Comparison of ENCODE assay signal across 8 mouse cellular contexts in genomic region chr19:5058801-5059771, GRCm38 (mm10). TPM values are rescaled to one million over a fixed set of nuclear protein-coding genes. Genes with fewer than 3 reads are reported as not detected.
DNase-seq lines count a peak whose midpoint lies in the region; ATAC-seq and TF ChIP-seq lines count a peak whose summit lies in the region.

No protein-coding gene starts in this region.

- 10% methylated on average over 10 of the region's 10 CpGs for WGBS in kidney, embryonic 16.5 days
- WGBS in embryonic facial prominence, embryonic 10.5 days: 10% methylated on average over 10 of the region's 10 CpGs
- WGBS in hindbrain, postnatal 0 days: 17% methylated on average over 10 of the region's 10 CpGs
- WGBS in midbrain, embryonic 13.5 days: 10% methylated on average over 10 of the region's 10 CpGs

- no peaks in the 10 kb centered on the region for H3K27me3 ChIP-seq in kidney, embryonic 16.5 days (ENCODE audit: insufficient read depth, low read length)
- H3K27me3 ChIP-seq in embryonic facial prominence, embryonic 10.5 days (replicated peaks; ENCODE audit: low read depth, poor library complexity, severe bottlenecking): peaks cover 13% of the 10 kb centered on the region
- H3K27me3 ChIP-seq in hindbrain, postnatal 0 days (ENCODE audit: insufficient read depth, low read length): no peaks in the 10 kb centered on the region
- H3K27me3 ChIP-seq in midbrain, embryonic 13.5 days: peaks cover 20% of the 10 kb centered on the region

- H3K27ac ChIP-seq in kidney, embryonic 16.5 days (ENCODE audit: low read length): peak overlapping the region; percentile 83
- peak overlapping the region; percentile 82 for H3K27ac ChIP-seq in embryonic facial prominence, embryonic 10.5 days (replicated peaks)
- no peak overlapping the region for H3K27ac ChIP-seq in hindbrain, postnatal 0 days
- H3K27ac ChIP-seq in midbrain, embryonic 13.5 days: no peak overlapping the region

- no peaks in the 10 kb centered on the region for H3K9me3 ChIP-seq in kidney, embryonic 16.5 days (ENCODE audit: low read length)
- no peaks in the 10 kb centered on the region for H3K9me3 ChIP-seq in embryonic facial prominence, embryonic 10.5 days
- H3K9me3 ChIP-seq in hindbrain, postnatal 0 days (ENCODE audit: low read length): no peaks in the 10 kb centered on the region
- H3K9me3 ChIP-seq in midbrain, embryonic 13.5 days: no peaks in the 10 kb centered on the region

- no peak for TF ChIP-seq CTCF in hindbrain, postnatal 0 days (IDR thresholded peaks at IDR 0.05; ENCODE audit: low read depth)

- H3K9ac ChIP-seq in kidney, embryonic 16.5 days (replicated peaks; ENCODE audit: low read length): peak overlapping the region; percentile 5; the same call in 1 of the 2 replicates
- no peak overlapping the region for H3K9ac ChIP-seq in hindbrain, postnatal 0 days (replicated peaks; ENCODE audit: low read length)
- peak overlapping the region; percentile 33; the same call in 1 of the 2 replicates for H3K9ac ChIP-seq in midbrain, embryonic 13.5 days (replicated peaks)

- no peaks in the 10 kb centered on the region for H3K36me3 ChIP-seq in kidney, embryonic 16.5 days (ENCODE audit: insufficient read depth, low read length)
- no peaks in the 10 kb centered on the region for H3K36me3 ChIP-seq in embryonic facial prominence, embryonic 10.5 days (replicated peaks)
- no peaks in the 10 kb centered on the region for H3K36me3 ChIP-seq in hindbrain, postnatal 0 days (ENCODE audit: insufficient read depth, low read length)
- H3K36me3 ChIP-seq in midbrain, embryonic 13.5 days: no peaks in the 10 kb centered on the region

- peaks cover 44% of the 10 kb centered on the region for H3K4me1 ChIP-seq in kidney, embryonic 16.5 days (ENCODE audit: insufficient read depth, low read length)
- H3K4me1 ChIP-seq in embryonic facial prominence, embryonic 10.5 days: peaks cover 68% of the 10 kb centered on the region
- H3K4me1 ChIP-seq in hindbrain, postnatal 0 days (ENCODE audit: insufficient read depth, low read length): no peaks in the 10 kb centered on the region; the same call in 1 of the 2 replicates
- peaks cover 28% of the 10 kb centered on the region for H3K4me1 ChIP-seq in midbrain, embryonic 13.5 days (replicated peaks)

- H3K4me3 ChIP-seq in kidney, embryonic 16.5 days (ENCODE audit: low read length): no peak overlapping the region
- peak overlapping the region; percentile 29 for H3K4me3 ChIP-seq in embryonic facial prominence, embryonic 10.5 days
- no peak overlapping the region for H3K4me3 ChIP-seq in hindbrain, postnatal 0 days (ENCODE audit: low read length)
- H3K4me3 ChIP-seq in midbrain, embryonic 13.5 days (replicated peaks): no peak overlapping the region

- ATAC-seq in kidney, embryonic 16.5 days (ENCODE audit: low FRiP score, low TSS enrichment): peak; percentile 67
- ATAC-seq in hindbrain, postnatal 0 days: peak; percentile 37; the same call in 1 of the 2 replicates
- peak; percentile 41; the same call in 1 of the 2 replicates for ATAC-seq in midbrain, embryonic 13.5 days

- DNase-seq in kidney, adult 9 months: no peak
- peak; percentile 68 for DNase-seq in embryonic facial prominence, embryonic 10.5 days (ENCODE audit: low spot score)
- no peak for DNase-seq in hindbrain, postnatal 0 days (ENCODE audit: low spot score)
- DNase-seq in left cerebral cortex, postnatal 25 days (ENCODE audit: low spot score in 2 of 2): no peak
- DNase-seq in thymus, postnatal 25 days: no peak
- DNase-seq in cerebellum, postnatal 14 days: no peak

- intact Hi-C loops in left cerebral cortex, postnatal 25 days (cut with DNase I): no loop called here

- 0 out of 2 replicates have a peak overlapping the region, but pooled peaks have one; percentile 8 for H3K4me2 ChIP-seq in kidney, embryonic 16.5 days (replicated peaks; ENCODE audit: low read depth, low read length)
- H3K4me2 ChIP-seq in hindbrain, postnatal 0 days (ENCODE audit: low read depth, low read length): no peak overlapping the region
- H3K4me2 ChIP-seq in midbrain, embryonic 13.5 days (replicated peaks): no peak overlapping the region

RNA-seq across cellular contexts. Expression of gene Cd248, which starts 8.8 kb away (rescaled TPM):
- 59.3 and 64.5 TPM in 2 replicates for polyA plus RNA-seq in kidney, embryonic 16.5 days (2015; fragmentation: Nextera tagmentation; extraction: Ambion mirVana)
- 32.3 and 37.0 TPM in 2 replicates for polyA plus RNA-seq in embryonic facial prominence, embryonic 10.5 days (2016; fragmentation: Nextera tagmentation; extraction: Ambion mirVana)
- total RNA-seq in hindbrain, postnatal 0 days (2014; rRNA removed): 15.4 and 16.4 TPM in 2 replicates
- 10.7 and 12.5 TPM in 2 replicates for polyA plus RNA-seq in hindbrain, postnatal 0 days (2015; fragmentation: Nextera tagmentation; extraction: Ambion mirVana)
- polyA plus RNA-seq in midbrain, embryonic 13.5 days (2015; fragmentation: Nextera tagmentation; extraction: Ambion mirVana): 11.0 and 15.2 TPM in 2 replicates
- total RNA-seq in left cerebral cortex, postnatal 25 days (2021): 1 to 10 TPM; 4.6 to 5.4 TPM

RNA-seq across cellular contexts. Expression of gene Rin1, which starts 8.8 kb away (rescaled TPM):
- polyA plus RNA-seq in kidney, embryonic 16.5 days (2015; fragmentation: Nextera tagmentation; extraction: Ambion mirVana): 3.6 and 4.8 TPM in 2 replicates
- 2.4 and 3.2 TPM in 2 replicates for polyA plus RNA-seq in embryonic facial prominence, embryonic 10.5 days (2016; fragmentation: Nextera tagmentation; extraction: Ambion mirVana)
- total RNA-seq in hindbrain, postnatal 0 days (2014; rRNA removed): 0.93 and 2.0 TPM in 2 replicates
- polyA plus RNA-seq in hindbrain, postnatal 0 days (2015; fragmentation: Nextera tagmentation; extraction: Ambion mirVana): 0.72 and 0.86 TPM in 2 replicates
- 1.3 and 2.1 TPM in 2 replicates for polyA plus RNA-seq in midbrain, embryonic 13.5 days (2015; fragmentation: Nextera tagmentation; extraction: Ambion mirVana)
- 10 to 100 TPM; 92.7 to 93.9 TPM for total RNA-seq in left cerebral cortex, postnatal 25 days (2021)

RNA-seq across cellular contexts. Expression of gene Brms1, which starts 17.9 kb away (rescaled TPM):
- polyA plus RNA-seq in kidney, embryonic 16.5 days (2015; fragmentation: Nextera tagmentation; extraction: Ambion mirVana): 53.1 and 53.4 TPM in 2 replicates
- 72.6 and 82.4 TPM in 2 replicates for polyA plus RNA-seq in embryonic facial prominence, embryonic 10.5 days (2016; fragmentation: Nextera tagmentation; extraction: Ambion mirVana)
- 5.0 and 5.5 TPM in 2 replicates for total RNA-seq in hindbrain, postnatal 0 days (2014; rRNA removed)
- 22.5 and 22.6 TPM in 2 replicates for polyA plus RNA-seq in hindbrain, postnatal 0 days (2015; fragmentation: Nextera tagmentation; extraction: Ambion mirVana)
- 52.6 and 58.9 TPM in 2 replicates for polyA plus RNA-seq in midbrain, embryonic 13.5 days (2015; fragmentation: Nextera tagmentation; extraction: Ambion mirVana)
- 10 to 100 TPM; 20.2 to 23.6 TPM for total RNA-seq in left cerebral cortex, postnatal 25 days (2021)

RNA-seq across cellular contexts. Expression of gene AC124502.3, which starts 20.4 kb away (rescaled TPM):
- 1.9 and 3.8 TPM in 2 replicates for polyA plus RNA-seq in kidney, embryonic 16.5 days (2015; fragmentation: Nextera tagmentation; extraction: Ambion mirVana)
- polyA plus RNA-seq in embryonic facial prominence, embryonic 10.5 days (2016; fragmentation: Nextera tagmentation; extraction: Ambion mirVana): 3.1 and 4.2 TPM in 2 replicates
- total RNA-seq in hindbrain, postnatal 0 days (2014; rRNA removed): 4.5 and 8.5 TPM in 2 replicates
- polyA plus RNA-seq in hindbrain, postnatal 0 days (2015; fragmentation: Nextera tagmentation; extraction: Ambion mirVana): 2.4 and 3.0 TPM in 2 replicates
- 3.9 and 4.3 TPM in 2 replicates for polyA plus RNA-seq in midbrain, embryonic 13.5 days (2015; fragmentation: Nextera tagmentation; extraction: Ambion mirVana)
- 1 to 10 TPM; 3.6 to 5.2 TPM for total RNA-seq in left cerebral cortex, postnatal 25 days (2021)

RNA-seq across cellular contexts. Expression of gene B4gat1, which starts 20.5 kb away (rescaled TPM):
- 60.2 and 65.1 TPM in 2 replicates for polyA plus RNA-seq in kidney, embryonic 16.5 days (2015; fragmentation: Nextera tagmentation; extraction: Ambion mirVana)
- polyA plus RNA-seq in embryonic facial prominence, embryonic 10.5 days (2016; fragmentation: Nextera tagmentation; extraction: Ambion mirVana): 34.7 and 36.1 TPM in 2 replicates
- 166 and 178 TPM in 2 replicates for total RNA-seq in hindbrain, postnatal 0 days (2014; rRNA removed)
- 166 and 174 TPM in 2 replicates for polyA plus RNA-seq in hindbrain, postnatal 0 days (2015; fragmentation: Nextera tagmentation; extraction: Ambion mirVana)
- 52.9 and 54.3 TPM in 2 replicates for polyA plus RNA-seq in midbrain, embryonic 13.5 days (2015; fragmentation: Nextera tagmentation; extraction: Ambion mirVana)
- 100 to 1,000 TPM; 126 to 132 TPM for total RNA-seq in left cerebral cortex, postnatal 25 days (2021)

Comparison
In these comparisons a context has a peak if more than half of its experiments do, and no peak if none do; other contexts are left out.
1. H3K27ac ChIP-seq: peak in kidney, embryonic 16.5 days (single experiment) and embryonic facial prominence, embryonic 10.5 days (single experiment); none in hindbrain, postnatal 0 days (single experiment) and midbrain, embryonic 13.5 days (single experiment).
2. Peak in every context shown above with its lines, with median percentiles within 50 percentile points of each other: ATAC-seq.